Mouse (Mus musculus): ENCODE results near the gene Adh6b. TPM values are rescaled to one million over a fixed set of nuclear protein-coding genes. Genes with fewer than 3 reads are reported as not detected.
"Not testable (repeated sequence)": the region's sequence is repeated elsewhere in the genome, so short reads cannot be mapped to it uniquely, and the experiment has no call there.

The Adh6b gene
- polyA plus RNA-seq, 1 experiment from 2014 or later = 0.83 TPM

DNA sequence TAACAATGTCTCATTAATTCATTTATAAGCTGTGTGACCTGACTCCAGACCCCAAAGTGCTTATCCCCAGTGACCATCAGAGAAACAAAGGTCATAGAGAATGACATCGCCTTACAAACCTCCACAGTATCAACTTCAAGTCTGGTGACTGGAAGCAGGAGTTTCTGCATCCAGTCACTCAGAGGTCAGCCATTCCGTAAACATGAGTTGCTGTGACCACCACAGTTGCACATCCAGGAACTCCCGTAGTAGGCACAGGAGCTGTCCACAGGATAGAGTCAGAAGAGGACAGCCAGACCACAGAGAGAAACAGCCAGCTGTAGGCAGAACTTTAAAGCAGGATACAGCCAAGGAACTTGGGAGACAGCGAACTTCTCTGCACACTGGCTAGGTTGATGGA is 28.7 kb downstream of the Adh6b start:
- H3K9me3 ChIP-seq = not testable (repeated sequence)

DNA sequence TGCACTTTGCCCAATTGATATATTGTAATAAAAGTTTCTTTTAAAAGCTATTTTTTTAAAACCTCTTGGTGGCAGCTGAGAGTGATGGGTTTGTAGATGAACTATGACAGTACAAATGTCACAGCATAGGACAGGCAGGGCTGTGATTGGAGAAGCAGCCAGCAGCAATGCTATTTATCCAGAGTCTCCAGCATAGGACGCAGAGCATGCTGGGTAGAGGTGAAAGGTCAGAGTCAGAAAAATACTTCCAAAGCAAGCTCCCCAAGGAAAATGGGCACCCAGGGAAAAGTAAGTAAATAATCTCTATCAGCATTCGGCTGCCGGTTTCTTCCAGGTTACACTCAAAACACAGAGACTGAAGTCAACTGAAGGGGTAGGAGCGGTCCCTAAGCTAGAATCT is 32.3 kb downstream of the Adh6b start:
- Histone ChIP-seq H3K27me3 (ENCODE audit: poor library complexity, severe bottlenecking) (no peaks in the 10 kb centered on the region), H3K4me1 (no peaks in the 10 kb centered on the region), H3K27ac (no peak overlapping the region), H3K4me3 (no peak overlapping the region), H3K9me3 (no peaks in the 10 kb centered on the region), H3K36me3 (replicated peaks) (no peaks in the 10 kb centered on the region)
- 84% methylated on average over 4 of the region's 4 CpGs for WGBS
- no peak for DNase-seq (ENCODE audit: extremely low spot score, low spot score)

More for the DNA sequence above, 28.7 kb downstream of the Adh6b start:
- not testable (repeated sequence) for DNase-seq (ENCODE audit: extremely low spot score, low spot score); H3K27ac ChIP-seq; H3K27me3 ChIP-seq (ENCODE audit: poor library complexity, severe bottlenecking); H3K36me3 ChIP-seq (replicated peaks); H3K4me3 ChIP-seq; H3K4me1 ChIP-seq
- WGBS = 83% methylated on average over 4 of the region's 4 CpGs

DNA sequence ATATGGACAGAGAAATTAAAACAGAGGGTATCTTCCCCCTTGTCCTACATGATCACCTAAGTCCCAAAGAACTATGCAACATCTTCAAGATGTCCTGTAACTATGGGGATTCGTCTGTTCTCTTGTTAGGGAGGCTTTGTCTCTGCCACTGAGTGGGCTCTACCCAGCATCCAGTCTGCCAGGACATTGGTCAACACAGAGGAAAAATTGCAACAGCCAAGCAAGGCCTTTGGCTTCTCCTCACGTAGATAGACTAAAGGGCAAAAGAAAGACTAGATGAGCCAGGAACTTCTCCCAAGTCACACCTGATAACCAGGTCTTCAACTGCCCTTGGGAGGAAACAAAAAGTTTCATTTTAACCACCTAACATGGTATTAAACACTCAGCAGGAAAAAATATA is 33.6 kb downstream of the Adh6b start:
- WGBS = 80% methylated on average over 2 of the region's 2 CpGs

DNA sequence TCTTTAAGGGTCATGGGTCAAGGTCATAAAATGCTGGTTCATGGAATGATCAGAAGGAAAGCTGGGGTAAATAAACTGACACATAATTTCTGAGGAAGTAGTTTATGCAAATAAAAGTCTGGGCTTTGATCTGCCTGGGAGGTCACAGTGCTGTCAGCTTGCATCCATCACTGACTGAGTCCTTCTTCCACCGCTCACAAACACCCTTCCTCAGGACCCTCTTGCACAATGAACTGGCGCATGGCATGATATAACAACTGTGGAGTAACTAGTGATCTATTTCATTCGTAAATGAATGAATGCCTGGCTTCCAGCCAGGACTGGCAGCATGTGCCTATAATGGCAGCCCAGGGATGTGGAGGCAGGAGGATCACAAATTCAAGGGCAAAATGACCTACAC is 39.6 kb downstream of the Adh6b start:
- 77% methylated on average over 3 of the region's 3 CpGs for WGBS
- no peak for DNase-seq (ENCODE audit: extremely low spot score, low spot score)

More for the DNA sequence above, 33.6 kb downstream of the Adh6b start:
- Histone ChIP-seq H3K4me3 (no peak overlapping the region), H3K27me3 (ENCODE audit: poor library complexity, severe bottlenecking) (no peaks in the 10 kb centered on the region), H3K27ac (no peak overlapping the region), H3K9me3 (no peaks in the 10 kb centered on the region), H3K36me3 (replicated peaks) (no peaks in the 10 kb centered on the region), H3K4me1 (no peaks in the 10 kb centered on the region)
- no peak for DNase-seq (ENCODE audit: extremely low spot score, low spot score)

DNA sequence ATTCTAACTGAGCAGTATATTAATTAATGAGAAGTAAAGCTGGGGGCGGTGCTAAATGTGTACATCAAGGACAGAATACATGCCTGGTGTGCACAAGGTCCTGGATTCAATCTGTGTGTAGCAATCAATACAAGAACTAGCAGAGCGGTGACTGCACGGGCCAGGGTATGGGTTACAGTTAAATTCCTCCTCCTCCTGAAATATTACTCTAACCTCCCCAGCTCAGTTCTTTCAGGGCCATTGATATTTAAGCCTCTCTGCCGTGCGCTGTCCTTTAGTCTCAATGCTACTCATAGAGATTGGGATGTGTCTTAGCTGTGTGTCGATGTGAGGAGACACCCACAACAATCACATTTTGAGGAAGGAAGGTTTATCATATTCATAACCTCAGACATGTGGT is 45.6 kb downstream of the Adh6b start:
- DNase-seq (ENCODE audit: extremely low spot score, low spot score) = no peak
- 94% methylated on average over 6 of the region's 6 CpGs for WGBS

More for the DNA sequence above, 39.6 kb downstream of the Adh6b start:
- H3K36me3 ChIP-seq (replicated peaks) = no peaks in the 10 kb centered on the region
- H3K27ac ChIP-seq = no peak overlapping the region
- H3K27me3 ChIP-seq (ENCODE audit: poor library complexity, severe bottlenecking) = no peaks in the 10 kb centered on the region
- H3K4me1 ChIP-seq = no peaks in the 10 kb centered on the region
- H3K4me3 ChIP-seq = no peak overlapping the region
- no peaks in the 10 kb centered on the region for H3K9me3 ChIP-seq

DNA sequence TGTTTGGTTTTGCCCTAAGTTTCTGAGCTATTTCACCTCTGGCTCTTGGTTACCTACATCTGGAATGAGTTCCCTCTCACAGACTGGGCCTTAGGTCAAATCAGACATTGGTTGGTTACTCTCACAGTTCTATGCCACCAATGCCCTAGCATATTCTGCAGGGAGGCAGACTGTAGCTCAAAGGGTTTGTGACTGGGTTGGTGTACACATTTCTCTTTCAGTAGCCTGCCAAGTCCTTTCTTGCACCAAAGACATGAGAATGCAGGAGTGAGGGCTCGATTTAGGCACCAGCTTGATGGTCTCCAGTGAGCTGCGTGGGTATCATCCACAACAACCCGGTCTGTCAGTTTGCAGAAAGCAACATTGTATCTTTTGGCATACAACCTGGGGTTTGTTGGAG is 63.3 kb downstream of the Adh6b start:
- H3K27me3 ChIP-seq (ENCODE audit: poor library complexity, severe bottlenecking) = no peaks in the 10 kb centered on the region
- H3K4me3 ChIP-seq = no peak overlapping the region
- H3K36me3 ChIP-seq (replicated peaks) = no peaks in the 10 kb centered on the region
- no peaks in the 10 kb centered on the region for H3K4me1 ChIP-seq
- H3K9me3 ChIP-seq = no peaks in the 10 kb centered on the region
- WGBS = 84% methylated on average over 3 of the region's 3 CpGs
- H3K27ac ChIP-seq = no peak overlapping the region
- DNase-seq (ENCODE audit: extremely low spot score, low spot score) = no peak

More for the DNA sequence above, 45.6 kb downstream of the Adh6b start:
- Histone ChIP-seq H3K36me3 (replicated peaks) (no peaks in the 10 kb centered on the region), H3K4me3 (no peak overlapping the region), H3K4me1 (no peaks in the 10 kb centered on the region), H3K27me3 (ENCODE audit: poor library complexity, severe bottlenecking) (no peaks in the 10 kb centered on the region), H3K9me3 (no peaks in the 10 kb centered on the region), H3K27ac (no peak overlapping the region)

DNA sequence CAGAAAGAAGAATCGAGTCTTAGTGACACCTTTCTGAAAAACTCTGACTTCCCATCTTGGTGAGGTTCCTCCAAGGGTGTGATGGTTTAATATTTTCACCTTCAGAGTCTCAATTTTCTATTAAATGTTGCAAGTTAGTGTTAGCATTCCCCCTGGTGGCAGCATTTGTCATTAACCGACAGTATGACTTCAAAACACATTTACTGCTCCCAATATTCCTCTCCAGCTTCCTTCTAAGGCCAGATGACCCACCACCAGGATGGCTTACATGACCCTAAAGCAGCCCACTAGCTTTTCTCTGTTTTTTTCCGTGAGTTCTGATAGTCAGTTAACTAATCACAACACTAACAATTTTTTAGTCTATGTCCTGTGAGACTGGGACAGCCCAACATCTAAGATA is 63.8 kb downstream of the Adh6b start:
- WGBS = 57% methylated on average over 3 of the region's 3 CpGs

DNA sequence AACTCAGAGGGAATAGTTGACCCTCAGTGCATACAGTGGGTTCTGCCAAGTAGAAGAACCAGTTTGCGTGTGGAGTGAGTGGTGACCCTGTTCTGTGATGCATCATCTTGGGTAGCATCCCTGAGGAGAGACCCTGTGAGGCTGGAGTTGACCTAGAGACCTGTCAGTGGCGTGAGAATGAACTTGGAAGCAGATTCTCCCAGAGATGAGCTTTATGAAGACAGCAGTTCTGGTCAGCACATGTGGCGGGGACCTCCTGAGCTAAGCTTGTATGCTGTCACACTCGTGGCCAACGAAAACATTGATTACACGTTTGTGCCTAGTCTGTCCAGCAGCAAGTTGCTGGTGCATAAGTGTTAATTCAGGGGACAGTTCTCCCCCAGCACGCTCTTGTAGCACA is 64.3 kb downstream of the Adh6b start:
- H3K4me1 ChIP-seq = no peaks in the 10 kb centered on the region
- DNase-seq (ENCODE audit: extremely low spot score, low spot score) = no peak
- no peak overlapping the region for H3K4me3 ChIP-seq
- no peaks in the 10 kb centered on the region for H3K36me3 ChIP-seq (replicated peaks)
- no peak overlapping the region for H3K27ac ChIP-seq
- no peaks in the 10 kb centered on the region for H3K27me3 ChIP-seq (ENCODE audit: poor library complexity, severe bottlenecking)
- no peaks in the 10 kb centered on the region for H3K9me3 ChIP-seq
- WGBS = 86% methylated on average over 7 of the region's 7 CpGs

More for the DNA sequence above, 63.8 kb downstream of the Adh6b start:
- Histone ChIP-seq H3K27me3 (ENCODE audit: poor library complexity, severe bottlenecking) (no peaks in the 10 kb centered on the region), H3K4me1 (no peaks in the 10 kb centered on the region), H3K36me3 (replicated peaks) (no peaks in the 10 kb centered on the region), H3K9me3 (no peaks in the 10 kb centered on the region), H3K4me3 (no peak overlapping the region), H3K27ac (no peak overlapping the region)
- no peak for DNase-seq (ENCODE audit: extremely low spot score, low spot score)

DNA sequence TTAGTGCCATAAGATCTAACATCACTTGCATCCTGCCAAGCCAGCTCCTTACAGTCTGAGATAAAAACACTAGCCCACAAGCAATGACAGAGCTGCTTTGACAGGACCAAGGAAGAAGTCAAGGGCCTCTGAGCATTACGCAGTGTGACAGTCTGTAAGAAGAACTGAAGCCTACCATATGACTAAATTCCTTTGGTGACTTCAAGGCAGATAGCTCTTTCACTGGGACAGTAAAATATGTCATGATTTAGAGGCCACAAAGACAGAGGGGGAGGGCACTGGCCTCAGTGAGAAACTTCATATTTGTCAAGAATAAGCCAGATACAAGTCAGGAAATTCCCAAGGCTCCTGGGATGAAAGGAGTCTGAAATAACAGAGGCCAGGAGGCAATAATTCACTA is 66.3 kb downstream of the Adh6b start:
- Histone ChIP-seq H3K27me3 (ENCODE audit: poor library complexity, severe bottlenecking) (no peaks in the 10 kb centered on the region), H3K4me1 (no peaks in the 10 kb centered on the region), H3K27ac (no peak overlapping the region), H3K9me3 (no peaks in the 10 kb centered on the region), H3K4me3 (no peak overlapping the region), H3K36me3 (replicated peaks) (no peaks in the 10 kb centered on the region)
- 89% methylated on average over 1 of the region's 1 CpGs for WGBS
- DNase-seq (ENCODE audit: extremely low spot score, low spot score) = no peak

Other genes with a start within 250 kb of the Adh6b start
- 19.7 and 20.1 TPM in 2 replicates for gene Trmt10a, start 198.3 kb upstream of the Adh6b start, polyA plus RNA-seq (2016; fragmentation: Nextera tagmentation; extraction: Ambion mirVana)
- 11.1 and 11.4 TPM in 2 replicates for gene Mttp, start 196.8 kb upstream of the Adh6b start, polyA plus RNA-seq (2016; fragmentation: Nextera tagmentation; extraction: Ambion mirVana)
- not detected in 2 replicates for gene 4930579F01Rik, start 147.9 kb upstream of the Adh6b start, polyA plus RNA-seq (2016; fragmentation: Nextera tagmentation; extraction: Ambion mirVana)
- gene Adh7, start 124.0 kb upstream of the Adh6b start, polyA plus RNA-seq (2016; fragmentation: Nextera tagmentation; extraction: Ambion mirVana) = not detected in 2 replicates
- gene Adh1, start 80.8 kb upstream of the Adh6b start, polyA plus RNA-seq (2016; fragmentation: Nextera tagmentation; extraction: Ambion mirVana) = 0.17 TPM in 1 of 2 replicates, not detected in the other
- gene Adh6a, start 28.5 kb upstream of the Adh6b start, polyA plus RNA-seq (2016; fragmentation: Nextera tagmentation; extraction: Ambion mirVana) = not detected in 2 replicates
- gene Adh4, start 73.7 kb downstream of the Adh6b start, polyA plus RNA-seq (2016; fragmentation: Nextera tagmentation; extraction: Ambion mirVana) = not detected in 2 replicates
- 276 and 281 TPM in 2 replicates for gene Adh5, start 101.3 kb downstream of the Adh6b start, polyA plus RNA-seq (2016; fragmentation: Nextera tagmentation; extraction: Ambion mirVana)
- 45.2 and 45.9 TPM in 2 replicates for gene Metap1, start 147.7 kb downstream of the Adh6b start, polyA plus RNA-seq (2016; fragmentation: Nextera tagmentation; extraction: Ambion mirVana)
- 546 and 574 TPM in 2 replicates for gene Eif4e, start 184.4 kb downstream of the Adh6b start, polyA plus RNA-seq (2016; fragmentation: Nextera tagmentation; extraction: Ambion mirVana)